Mouse (Mus musculus) T-helper 1 cell (primary cell): Measurements from ENCODE around the gene Agbl5.

Experiments used
- in situ Hi-C: fragments of 300-600 bp; cut with MboI, MseI; formaldehyde crosslinking; loops from one replicate; pipeline ENCODE4 v1.15.1; 2025; ENCODE audit warnings: high pct_unique_total_duplicates

Gene Agbl5

DNA sequence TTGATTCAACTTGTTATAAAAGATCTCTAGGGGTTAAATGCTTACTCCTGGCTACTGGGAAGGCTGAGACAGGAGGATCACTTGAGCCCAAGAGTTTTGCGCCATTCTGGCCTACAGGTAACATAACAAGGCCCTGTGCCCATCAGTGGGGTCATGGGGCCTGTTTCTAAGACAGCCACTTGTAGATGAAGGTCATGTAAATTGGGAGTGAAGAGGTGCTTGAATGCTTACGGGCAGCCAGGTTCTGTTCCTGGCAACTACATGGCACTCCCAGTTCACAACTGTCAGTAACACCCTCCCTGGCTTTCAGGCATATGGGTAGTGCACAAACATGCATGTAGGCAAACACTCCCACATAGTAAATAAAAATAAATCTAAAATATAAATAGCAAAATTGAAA lies 62.4 kb downstream of the Agbl5 start:
- in situ Hi-C loops: no loop called here

- in situ Hi-C loops: no loop called here
These were observed 63.2 kb downstream of the Agbl5 start for GRCm38 (mm10) chr5:30951706-30952105.

DNA sequence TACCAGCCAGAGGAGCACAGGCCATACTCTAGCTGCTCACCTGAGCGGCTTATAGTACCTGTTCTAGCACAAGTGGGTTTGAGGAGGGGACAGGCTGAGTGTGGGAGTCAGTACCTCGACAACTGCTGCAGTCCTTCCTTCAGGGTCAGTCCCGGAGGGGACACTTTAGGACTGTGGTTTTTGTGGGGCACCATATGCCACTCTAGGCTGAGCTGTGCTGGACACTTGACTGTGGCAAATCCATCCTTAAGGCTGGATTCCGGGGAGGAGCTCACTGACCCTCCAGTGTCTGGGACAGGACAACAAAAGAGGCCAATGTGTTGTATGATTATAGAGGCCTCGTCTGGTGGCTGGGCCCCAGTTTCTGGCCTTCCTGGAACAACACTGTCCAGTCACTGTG lies 64.1 kb downstream of the Agbl5 start:
- in situ Hi-C loops: no loop called here

GRCm38 (mm10) chr5:30954065-30954464 lies 65.6 kb downstream of the Agbl5 start:
- in situ Hi-C loops: no loop called here

GRCm38 (mm10) chr5:30954556-30954955 lies 66.1 kb downstream of the Agbl5 start:
- in situ Hi-C loops: no loop called here

- in situ Hi-C loops: no loop called here
These were observed 67.3 kb downstream of the Agbl5 start for GRCm38 (mm10) chr5:30955751-30956150.
